Mouse (Mus musculus) stomach, embryonic 15.5 days (tissue): ENCODE measurements around the gene Chit1. TPM values are rescaled to one million over a fixed set of nuclear protein-coding genes. Genes with fewer than 3 reads are reported as not detected.

ENCODE experiments used
- ATAC-seq: fragments of 200-750 bp; cut with Nextera tagmentation; 2 replicates; pipeline ENCODE4 v1.8.0; 2017; ENCODE audit warnings: low read depth, moderate number of reproducible peaks, moderate TSS enrichment; ENCODE audit not compliant: insufficient read depth, low FRiP score
- H3K27ac ChIP-seq: fragments of 300-500 bp; sonication (generic); 2 replicates; pipeline ENCODE4 v1.5.1; 2015; ENCODE audit warnings: mild to moderate bottlenecking, inconsistent platforms
- H3K27me3 ChIP-seq: fragments of 300-500 bp; sonication (generic); replicated peaks from 2 replicates; pipeline ENCODE4 v1.6.1; 2015; ENCODE audit warnings: inconsistent platforms
- H3K36me3 ChIP-seq: fragments of 300-500 bp; sonication (generic); 2 replicates; pipeline ENCODE4 v1.6.1; 2015; ENCODE audit warnings: inconsistent platforms
- H3K4me1 ChIP-seq: fragments of 300-500 bp; sonication (generic); 2 replicates; pipeline ENCODE4 v1.6.1; 2015; ENCODE audit warnings: inconsistent platforms
- H3K4me2 ChIP-seq: fragments of 300-500 bp; sonication (generic); 2 replicates; pipeline ENCODE4 v1.6.1; 2015; ENCODE audit warnings: mild to moderate bottlenecking, inconsistent platforms
- H3K4me3 ChIP-seq: fragments of 300-500 bp; sonication (generic); replicated peaks from 2 replicates; pipeline ENCODE4 v1.5.1; 2015; ENCODE audit warnings: inconsistent platforms
- H3K9ac ChIP-seq: fragments of 300-500 bp; sonication (generic); 2 replicates; pipeline ENCODE4 v1.6.1; 2015; ENCODE audit warnings: inconsistent platforms
- H3K9me3 ChIP-seq: fragments of 300-500 bp; sonication (generic); 2 replicates; pipeline ENCODE4 v1.6.1; 2016; ENCODE audit warnings: inconsistent platforms
- WGBS: fragments of 180-500 bp; shearing (Covaris S2); methylation state at CpG from one replicate; pipeline ENCODE4 v1.1.7; 2015; 5-methylcytosine and 5-hydroxymethylcytosine counted together
- polyA plus RNA-seq: library from polyadenylated mRNA; unstranded; fragments of >200 nt; fragmentation: Nextera tagmentation; extraction: Ambion mirVana; gene quantifications from 2 replicates; pipeline ENCODE4 v1.2.1, GENCODE M21; 2015

Chit1 gene
- polyA plus RNA-seq, 1 experiment from 2014 or later: 1.1 TPM

- Histone ChIP-seq H3K9ac (no peak overlapping the region), H3K27me3 (no peaks in the 10 kb centered on the region), H3K9me3 (no peaks in the 10 kb centered on the region), H3K4me1 (peaks cover 20% of the 10 kb centered on the region), H3K4me2 (no peak overlapping the region), H3K27ac (peak overlapping the region; percentile 88), H3K4me3 (no peak overlapping the region), H3K36me3 (peaks cover 2% of the 10 kb centered on the region; the same call in 1 of the 2 replicates)
- WGBS: 77% methylated on average over 4 of the region's 4 CpGs
- no peak for ATAC-seq
Observed at GRCm38 (mm10) chr1:134080406-134080805, 30.6 kb upstream of the Chit1 start.

- Histone ChIP-seq H3K4me2 (no peak overlapping the region), H3K9me3 (no peaks in the 10 kb centered on the region), H3K27me3 (no peaks in the 10 kb centered on the region), H3K27ac (no peak overlapping the region), H3K36me3 (no peaks in the 10 kb centered on the region), H3K9ac (no peak overlapping the region), H3K4me3 (no peak overlapping the region), H3K4me1 (peaks cover 20% of the 10 kb centered on the region)
- WGBS: 78% methylated on average over 5 of the region's 5 CpGs
- no peak for ATAC-seq
Observed at GRCm38 (mm10) chr1:134080881-134081450, 30.1 kb upstream of the Chit1 start.

GRCm38 (mm10) chr1:134082987-134083516 is 28.0 kb upstream of the Chit1 start:
- Histone ChIP-seq H3K9ac (no peak overlapping the region), H3K4me3 (no peak overlapping the region), H3K27ac (peak overlapping the region; percentile 42), H3K4me2 (no peak overlapping the region), H3K4me1 (peaks cover 9% of the 10 kb centered on the region), H3K27me3 (no peaks in the 10 kb centered on the region), H3K36me3 (no peaks in the 10 kb centered on the region), H3K9me3 (no peaks in the 10 kb centered on the region)
- WGBS: 48% methylated on average over 11 of the region's 11 CpGs
- ATAC-seq: 0 out of 2 replicates have a peak, but pooled peaks have one; percentile 8

- 76% methylated on average over 8 of the region's 8 CpGs for WGBS
- no peaks in the 10 kb centered on the region for H3K27me3 ChIP-seq
- no peaks in the 10 kb centered on the region for H3K9me3 ChIP-seq
- no peak for ATAC-seq
- no peak overlapping the region for H3K4me2 ChIP-seq
- no peak overlapping the region for H3K9ac ChIP-seq
- H3K4me1 ChIP-seq: peaks cover 9% of the 10 kb centered on the region
- H3K27ac ChIP-seq: no peak overlapping the region
- H3K36me3 ChIP-seq: no peaks in the 10 kb centered on the region
- H3K4me3 ChIP-seq: no peak overlapping the region
Observed at GRCm38 (mm10) chr1:134083676-134084075, 27.4 kb upstream of the Chit1 start.

GRCm38 (mm10) chr1:134084128-134084527 is 26.9 kb upstream of the Chit1 start:
- no peak overlapping the region for H3K4me3 ChIP-seq
- ATAC-seq: no peak
- H3K9ac ChIP-seq: no peak overlapping the region
- H3K4me1 ChIP-seq: peaks cover 9% of the 10 kb centered on the region
- no peaks in the 10 kb centered on the region for H3K9me3 ChIP-seq
- H3K27me3 ChIP-seq: no peaks in the 10 kb centered on the region
- 77% methylated on average over 3 of the region's 3 CpGs for WGBS
- H3K36me3 ChIP-seq: no peaks in the 10 kb centered on the region
- H3K4me2 ChIP-seq: no peak overlapping the region
- no peak overlapping the region for H3K27ac ChIP-seq

- H3K27ac ChIP-seq: no peak overlapping the region
- ATAC-seq: no peak
- no peaks in the 10 kb centered on the region for H3K27me3 ChIP-seq
- H3K9me3 ChIP-seq: no peaks in the 10 kb centered on the region
- H3K36me3 ChIP-seq: no peaks in the 10 kb centered on the region
- H3K4me1 ChIP-seq: peaks cover 9% of the 10 kb centered on the region
- no peak overlapping the region for H3K4me3 ChIP-seq
- H3K4me2 ChIP-seq: no peak overlapping the region
- no peak overlapping the region for H3K9ac ChIP-seq
- 30% methylated on average over 3 of the region's 3 CpGs for WGBS
Observed at GRCm38 (mm10) chr1:134086017-134086416, 25.0 kb upstream of the Chit1 start.

- Histone ChIP-seq H3K36me3 (no peaks in the 10 kb centered on the region), H3K9ac (no peak overlapping the region), H3K4me1 (peaks cover 12% of the 10 kb centered on the region), H3K4me2 (0 out of 2 replicates have a peak overlapping the region, but pooled peaks have one; percentile 5), H3K4me3 (no peak overlapping the region), H3K27ac (no peak overlapping the region), H3K9me3 (no peaks in the 10 kb centered on the region), H3K27me3 (no peaks in the 10 kb centered on the region)
- WGBS: 48% methylated on average over 16 of the region's 16 CpGs
- peak; percentile 33; the same call in 1 of the 2 replicates for ATAC-seq
Observed at GRCm38 (mm10) chr1:134086811-134087398, 24.1 kb upstream of the Chit1 start.

GRCm38 (mm10) chr1:134089074-134089473 is 22.0 kb upstream of the Chit1 start:
- H3K27ac ChIP-seq: no peak overlapping the region
- ATAC-seq: no peak
- H3K4me1 ChIP-seq: peaks cover 30% of the 10 kb centered on the region
- H3K36me3 ChIP-seq: no peaks in the 10 kb centered on the region
- no peak overlapping the region for H3K4me3 ChIP-seq
- no peak overlapping the region for H3K4me2 ChIP-seq
- no peaks in the 10 kb centered on the region for H3K27me3 ChIP-seq
- WGBS: 84% methylated on average over 7 of the region's 7 CpGs
- no peak overlapping the region for H3K9ac ChIP-seq
- no peaks in the 10 kb centered on the region for H3K9me3 ChIP-seq

- no peak overlapping the region for H3K9ac ChIP-seq
- no peaks in the 10 kb centered on the region for H3K9me3 ChIP-seq
- H3K27ac ChIP-seq: peak overlapping the region; percentile 94
- WGBS: 70% methylated on average over 3 of the region's 3 CpGs
- no peaks in the 10 kb centered on the region for H3K36me3 ChIP-seq
- H3K4me1 ChIP-seq: peaks cover 50% of the 10 kb centered on the region
- no peak overlapping the region for H3K4me2 ChIP-seq
- no peak overlapping the region for H3K4me3 ChIP-seq
- no peaks in the 10 kb centered on the region for H3K27me3 ChIP-seq
- ATAC-seq: no peak
Observed at GRCm38 (mm10) chr1:134091851-134092250, 19.2 kb upstream of the Chit1 start.

GRCm38 (mm10) chr1:134092368-134092767 is 18.7 kb upstream of the Chit1 start:
- Histone ChIP-seq H3K4me2 (peak overlapping the region; percentile 74), H3K27me3 (no peaks in the 10 kb centered on the region), H3K4me1 (peaks cover 52% of the 10 kb centered on the region), H3K27ac (peak overlapping the region; percentile 94), H3K4me3 (peak overlapping the region; percentile 42), H3K36me3 (no peaks in the 10 kb centered on the region), H3K9me3 (no peaks in the 10 kb centered on the region), H3K9ac (no peak overlapping the region)
- ATAC-seq: no peak
- WGBS: 15% methylated on average over 6 of the region's 6 CpGs

GRCm38 (mm10) chr1:134092852-134093770 is 17.9 kb upstream of the Chit1 start:
- peak overlapping the region; percentile 74 for H3K4me2 ChIP-seq
- 2% methylated on average over 43 of the region's 43 CpGs for WGBS
- peak overlapping the region; percentile 43 for H3K9ac ChIP-seq
- peaks cover 60% of the 10 kb centered on the region for H3K4me1 ChIP-seq
- H3K4me3 ChIP-seq: peak overlapping the region; percentile 42
- no peaks in the 10 kb centered on the region for H3K27me3 ChIP-seq
- ATAC-seq: peak; percentile 90
- no peaks in the 10 kb centered on the region for H3K36me3 ChIP-seq
- peak overlapping the region; percentile 94 for H3K27ac ChIP-seq
- no peaks in the 10 kb centered on the region for H3K9me3 ChIP-seq
